Mouse (Mus musculus) adrenal gland, adult 2 months (tissue): ENCODE results near the gene Gps2. TPM values are rescaled to one million over a fixed set of nuclear protein-coding genes. Genes with fewer than 3 reads are reported as not detected.

ENCODE experiments used
- DNase-seq: peaks from one replicate; pipeline ENCODE4 v3.0.0; 2021
- microRNA-seq, 2 experiments: library from miRNA; unstranded; fragments of <30 nt; microRNA quantifications; one replicate each; pipeline ENCODE4 v1.2.0; 2021
- polyA plus RNA-seq: library from polyadenylated mRNA; depleted of rRNA; stranded (reverse); fragments of >200 nt; gene quantifications from 2 replicates; pipeline ENCODE4 v1.2.3, GENCODE M21; 2012; rRNA removed
- total RNA-seq, 2 experiments: library from RNA; stranded (reverse); gene quantifications; 2 replicates each; pipeline ENCODE4 v1.2.3; 2021

Gene Gps2
- total and polyA plus RNA-seq, 3 experiments, result 44.7 to 148 (median 61.8) TPM

DNA sequence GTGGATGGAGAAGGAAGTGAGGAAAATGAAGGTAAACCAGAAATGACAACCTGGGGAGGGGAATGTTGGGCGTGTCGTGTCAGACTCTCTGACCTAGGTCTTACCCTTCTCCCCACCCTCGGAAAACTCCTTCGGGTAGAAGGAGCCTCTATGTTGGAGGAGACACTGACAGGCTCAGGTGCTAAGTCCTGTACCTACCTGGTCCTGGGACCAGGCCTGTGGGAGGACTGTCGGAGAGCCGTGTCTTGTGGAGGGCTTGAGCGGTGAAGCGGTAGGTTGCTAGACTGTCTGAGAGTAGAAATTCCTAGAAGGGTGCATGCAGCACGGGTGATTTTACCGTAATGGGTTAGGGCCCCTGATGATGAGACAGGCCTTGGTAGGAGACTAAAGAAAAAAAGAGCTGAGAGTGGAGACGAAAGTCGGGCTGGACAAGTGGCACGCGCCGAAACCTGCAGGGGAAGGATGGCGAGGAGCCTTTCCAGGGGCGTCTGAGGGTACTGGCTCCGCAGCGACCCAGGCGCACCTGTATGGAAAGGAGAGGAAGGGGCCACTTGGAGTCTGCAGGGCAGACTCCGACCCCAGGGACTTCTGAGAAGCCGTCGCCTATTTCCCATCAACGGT, 51.1 kb downstream of the Gps2 start, which contains the start of gene Cldn7:
Gene Cldn7, plus strand, starts transcription at position 130 of the 621 bp plus-strand sequence.
- DNase-seq, result no peak

- no peak for DNase-seq
Observed at GRCm38 (mm10) chr11:69965271-69966005, 51.8 kb downstream of the Gps2 start.

Small RNAs within 50 kb of the gene (microRNA-seq; reads per million reads assigned to microRNA genes)
- 0 reads per million in 2 experiments for gene Mir6924

Other genes starting within 250 kb of the Gps2 start
Only the 30 nearest of the 39 such genes appear.
- gene Polr2a, start 155.3 kb upstream of the Gps2 start, total RNA-seq, result 10 to 100 TPM; 71.4 to 77.9 TPM
- gene Polr2a, start 155.3 kb upstream of the Gps2 start, polyA plus RNA-seq, result 20.6 and 38.3 TPM in 2 replicates
- gene Slc35g3, start 151.9 kb upstream of the Gps2 start, total RNA-seq, result not detected
- not detected in 2 replicates for gene Slc35g3, start 151.9 kb upstream of the Gps2 start, polyA plus RNA-seq
- 10 to 100 TPM; 47.3 to 74.8 TPM for gene Zbtb4, start 148.0 kb upstream of the Gps2 start, total RNA-seq
- gene Zbtb4, start 148.0 kb upstream of the Gps2 start, polyA plus RNA-seq, result 66.0 and 73.6 TPM in 2 replicates
- 1 to 10 TPM; 1.7 to 3.1 TPM for gene Chrnb1, start 117.9 kb upstream of the Gps2 start, total RNA-seq
- gene Chrnb1, start 117.9 kb upstream of the Gps2 start, polyA plus RNA-seq, result 2.7 and 3.0 TPM in 2 replicates
- 10 to 100 TPM in 1 of 2 experiments, 1 to 10 TPM in 1; 4.6 to 12.8 TPM for gene Fgf11, start 112.0 kb upstream of the Gps2 start, total RNA-seq
- gene Fgf11, start 112.0 kb upstream of the Gps2 start, polyA plus RNA-seq, result 6.0 and 13.4 TPM in 2 replicates
- 1 to 10 TPM in 1 of 2 experiments, under 1 TPM in 1; 0.23 to 1.1 TPM for gene Tmem102, start 108.3 kb upstream of the Gps2 start, total RNA-seq
- 0.81 and 0.94 TPM in 2 replicates for gene Tmem102, start 108.3 kb upstream of the Gps2 start, polyA plus RNA-seq
- not detected for gene Gm39566, start 98.6 kb upstream of the Gps2 start, total RNA-seq
- not detected in 2 replicates for gene Gm39566, start 98.6 kb upstream of the Gps2 start, polyA plus RNA-seq
- gene Spem2, start 95.4 kb upstream of the Gps2 start, total RNA-seq, result not detected
- gene Spem2, start 95.4 kb upstream of the Gps2 start, polyA plus RNA-seq, result 0.09 TPM in 1 of 2 replicates, not detected in the other
- not detected for gene Spem1, start 91.7 kb upstream of the Gps2 start, total RNA-seq
- gene Spem1, start 91.7 kb upstream of the Gps2 start, polyA plus RNA-seq, result not detected in 2 replicates
- 10 to 100 TPM; 14.6 to 21.8 TPM for gene Nlgn2, start 76.1 kb upstream of the Gps2 start, total RNA-seq
- gene Nlgn2, start 76.1 kb upstream of the Gps2 start, polyA plus RNA-seq, result 55.0 and 58.6 TPM in 2 replicates
- 100 to 1,000 TPM; 139 to 173 TPM for gene Tmem256, start 75.4 kb upstream of the Gps2 start, total RNA-seq
- gene Tmem256, start 75.4 kb upstream of the Gps2 start, polyA plus RNA-seq, result 116 and 160 TPM in 2 replicates
- gene Plscr3, start 67.5 kb upstream of the Gps2 start, total RNA-seq, result 10 to 100 TPM; 50.8 to 53.5 TPM
- 224 and 230 TPM in 2 replicates for gene Plscr3, start 67.5 kb upstream of the Gps2 start, polyA plus RNA-seq
- gene Tnk1, start 55.2 kb upstream of the Gps2 start, total RNA-seq, result under 1 TPM in 1 of 2 experiments, not detected in 1; 0.38 TPM
- 0.17 and 0.91 TPM in 2 replicates for gene Tnk1, start 55.2 kb upstream of the Gps2 start, polyA plus RNA-seq
- not detected for gene Tmem95, start 35.9 kb upstream of the Gps2 start, total RNA-seq
- gene Tmem95, start 35.9 kb upstream of the Gps2 start, polyA plus RNA-seq, result not detected in 2 replicates
- 1 to 10 TPM; 3.2 to 5.7 TPM for gene Kctd11, start 32.5 kb upstream of the Gps2 start, total RNA-seq
- 4.1 and 4.9 TPM in 2 replicates for gene Kctd11, start 32.5 kb upstream of the Gps2 start, polyA plus RNA-seq
- under 1 TPM; 0.46 to 0.69 TPM for gene Acap1, start 18.3 kb upstream of the Gps2 start, total RNA-seq
- gene Acap1, start 18.3 kb upstream of the Gps2 start, polyA plus RNA-seq, result 0.71 and 1.0 TPM in 2 replicates
- under 1 TPM; 0.66 to 0.86 TPM for gene 2810408A11Rik, start 12.9 kb upstream of the Gps2 start, total RNA-seq
- gene 2810408A11Rik, start 12.9 kb upstream of the Gps2 start, polyA plus RNA-seq, result 0.18 and 0.74 TPM in 2 replicates
- gene Neurl4, start 12.8 kb upstream of the Gps2 start, total RNA-seq, result 10 to 100 TPM; 40.6 to 44.2 TPM
- 38.6 and 47.6 TPM in 2 replicates for gene Neurl4, start 12.8 kb upstream of the Gps2 start, polyA plus RNA-seq
- gene Eif5a, start 8.1 kb downstream of the Gps2 start, total RNA-seq, result 100 to 1,000 TPM; 572 to 622 TPM
- gene Eif5a, start 8.1 kb downstream of the Gps2 start, polyA plus RNA-seq, result 180 and 225 TPM in 2 replicates
- 10 to 100 TPM; 12.9 to 20.0 TPM for gene Ybx2, start 21.9 kb downstream of the Gps2 start, total RNA-seq
- gene Ybx2, start 21.9 kb downstream of the Gps2 start, polyA plus RNA-seq, result 21.8 and 41.4 TPM in 2 replicates
- gene Slc2a4, start 34.3 kb downstream of the Gps2 start, total RNA-seq, result 100 to 1,000 TPM in 1 of 2 experiments, 10 to 100 TPM in 1; 84.2 to 119 TPM
- 138 and 142 TPM in 2 replicates for gene Slc2a4, start 34.3 kb downstream of the Gps2 start, polyA plus RNA-seq
- gene Cldn7, start 50.9 kb downstream of the Gps2 start, total RNA-seq, result under 1 TPM in 1 of 2 experiments, not detected in 1; 0.78 TPM
- gene Cldn7, start 50.9 kb downstream of the Gps2 start, polyA plus RNA-seq, result 0.11 and 0.32 TPM in 2 replicates
- 100 to 1,000 TPM; 130 to 136 TPM for gene Ctdnep1, start 67.3 kb downstream of the Gps2 start, total RNA-seq
- gene Ctdnep1, start 67.3 kb downstream of the Gps2 start, polyA plus RNA-seq, result 106 and 117 TPM in 2 replicates
- 10 to 100 TPM; 61.9 to 91.9 TPM for gene Elp5, start 68.6 kb downstream of the Gps2 start, total RNA-seq
- 45.0 and 45.6 TPM in 2 replicates for gene Elp5, start 68.6 kb downstream of the Gps2 start, polyA plus RNA-seq
- 100 to 1,000 TPM; 487 to 580 TPM for gene Gabarap, start 77.3 kb downstream of the Gps2 start, total RNA-seq
- gene Gabarap, start 77.3 kb downstream of the Gps2 start, polyA plus RNA-seq, result 226 and 315 TPM in 2 replicates
- gene Phf23, start 81.9 kb downstream of the Gps2 start, total RNA-seq, result 10 to 100 TPM; 52.2 to 57.6 TPM
- gene Phf23, start 81.9 kb downstream of the Gps2 start, polyA plus RNA-seq, result 9.7 and 19.0 TPM in 2 replicates
- 10 to 100 TPM; 11.2 to 12.2 TPM for gene Dvl2, start 86.7 kb downstream of the Gps2 start, total RNA-seq
- gene Dvl2, start 86.7 kb downstream of the Gps2 start, polyA plus RNA-seq, result 20.2 and 22.2 TPM in 2 replicates
- gene Acadvl, start 101.5 kb downstream of the Gps2 start, total RNA-seq, result 100 to 1,000 TPM; 426 to 754 TPM
- gene Acadvl, start 101.5 kb downstream of the Gps2 start, polyA plus RNA-seq, result 171 and 186 TPM in 2 replicates
- gene Dlg4, start 103.1 kb downstream of the Gps2 start, total RNA-seq, result 10 to 100 TPM; 22.9 to 32.4 TPM
- gene Dlg4, start 103.1 kb downstream of the Gps2 start, polyA plus RNA-seq, result 21.7 and 22.1 TPM in 2 replicates
- 1 to 10 TPM in 1 of 2 experiments, not detected in 1; 1.7 TPM for gene Asgr1, start 140.2 kb downstream of the Gps2 start, total RNA-seq
- 0.08 TPM in 1 of 2 replicates, not detected in the other for gene Asgr1, start 140.2 kb downstream of the Gps2 start, polyA plus RNA-seq